Mouse (Mus musculus): ENCODE measurements around the gene Dcdc2a. TPM values are rescaled to one million over a fixed set of nuclear protein-coding genes. Genes with fewer than 3 reads are reported as not detected.

The Dcdc2a gene
- total RNA-seq, 2 experiments from 2014 or later: not detected

Other genes with a start within 250 kb of the Dcdc2a start
- gene Acot13, start 224.5 kb upstream of the Dcdc2a start, total RNA-seq (2014; fragmentation: Nextera tagmentation): 39.4 and 69.5 TPM in 2 replicates
- gene Acot13, start 224.5 kb upstream of the Dcdc2a start, total RNA-seq (2017): 80.5 and 87.5 TPM in 2 replicates
- 61.6 and 87.7 TPM in 2 replicates for gene Tdp2, start 224.3 kb upstream of the Dcdc2a start, total RNA-seq (2014; fragmentation: Nextera tagmentation)
- 61.8 and 64.1 TPM in 2 replicates for gene Tdp2, start 224.3 kb upstream of the Dcdc2a start, total RNA-seq (2017)
- gene D130043K22Rik, start 210.9 kb upstream of the Dcdc2a start, total RNA-seq (2014; fragmentation: Nextera tagmentation): not detected in 2 replicates
- 0.38 TPM in 1 of 2 replicates, not detected in the other for gene D130043K22Rik, start 210.9 kb upstream of the Dcdc2a start, total RNA-seq (2017)
- 0.24 TPM in 1 of 2 replicates, not detected in the other for gene Aldh5a1, start 118.3 kb upstream of the Dcdc2a start, total RNA-seq (2014; fragmentation: Nextera tagmentation)
- 0.05 and 0.91 TPM in 2 replicates for gene Aldh5a1, start 118.3 kb upstream of the Dcdc2a start, total RNA-seq (2017)
- not detected in 2 replicates for gene Gpld1, start 112.9 kb upstream of the Dcdc2a start, total RNA-seq (2014; fragmentation: Nextera tagmentation)
- 0.56 and 0.72 TPM in 2 replicates for gene Gpld1, start 112.9 kb upstream of the Dcdc2a start, total RNA-seq (2017)
- 27.4 and 36.3 TPM in 2 replicates for gene Mrs2, start 35.6 kb upstream of the Dcdc2a start, total RNA-seq (2014; fragmentation: Nextera tagmentation)
- 11.4 and 11.9 TPM in 2 replicates for gene Mrs2, start 35.6 kb upstream of the Dcdc2a start, total RNA-seq (2017)
- gene Nrsn1, start 214.5 kb downstream of the Dcdc2a start, total RNA-seq (2014; fragmentation: Nextera tagmentation): not detected in 2 replicates
- not detected in 2 replicates for gene Nrsn1, start 214.5 kb downstream of the Dcdc2a start, total RNA-seq (2017)